Mouse (Mus musculus) lung, embryonic 15.5 days (tissue): ENCODE measurements at regions not wholly inside any gene's neighbourhood (a gene's known extent, or its start where the extent isn't known, plus 50 kb on each side); places are given as distances from the start of the nearest gene placed in this dataset.
"Not testable (repeated sequence)": the region's sequence is repeated elsewhere in the genome, so short reads cannot be mapped to it uniquely, and the experiment has no call there.

Experiments
- ATAC-seq: fragments of 200-750 bp; cut with Nextera tagmentation; 2 replicates; pipeline ENCODE4 v1.8.0; 2017; ENCODE audit warnings: moderate number of reproducible peaks, borderline replicate concordance; ENCODE audit not compliant: low FRiP score, low TSS enrichment; ENCODE audit errors: extremely low read depth
- H3K27ac ChIP-seq: fragments of 300-500 bp; sonication (generic); 2 replicates; pipeline ENCODE4 v1.5.1; 2015; ENCODE audit warnings: moderate library complexity, mild to moderate bottlenecking, inconsistent platforms
- H3K27me3 ChIP-seq: fragments of 300-500 bp; sonication (generic); 2 replicates; pipeline ENCODE4 v1.6.1; 2015; ENCODE audit warnings: inconsistent platforms
- H3K36me3 ChIP-seq: fragments of 300-500 bp; sonication (generic); 2 replicates; pipeline ENCODE4 v1.6.1; 2015; ENCODE audit warnings: inconsistent platforms
- H3K4me1 ChIP-seq: fragments of 300-500 bp; sonication (generic); 2 replicates; pipeline ENCODE4 v1.6.1; 2015; ENCODE audit warnings: inconsistent platforms
- H3K4me2 ChIP-seq: fragments of 300-500 bp; sonication (generic); 2 replicates; pipeline ENCODE4 v1.6.1; 2015; ENCODE audit warnings: inconsistent platforms, mild to moderate bottlenecking, moderate library complexity
- H3K4me3 ChIP-seq: fragments of 300-500 bp; sonication (generic); 2 replicates; pipeline ENCODE4 v1.5.1; 2015; ENCODE audit warnings: mild to moderate bottlenecking, inconsistent platforms
- H3K9ac ChIP-seq: fragments of 300-500 bp; sonication (generic); 2 replicates; pipeline ENCODE4 v1.6.1; 2015; ENCODE audit warnings: inconsistent platforms
- H3K9me3 ChIP-seq: fragments of 300-500 bp; sonication (generic); 2 replicates; pipeline ENCODE4 v1.6.1; 2016; ENCODE audit warnings: inconsistent platforms
- WGBS: fragments of 180-500 bp; shearing (Covaris S2); methylation state at CpG from one replicate; pipeline ENCODE4 v1.1.7; 2015; 5-methylcytosine and 5-hydroxymethylcytosine counted together

DNA sequence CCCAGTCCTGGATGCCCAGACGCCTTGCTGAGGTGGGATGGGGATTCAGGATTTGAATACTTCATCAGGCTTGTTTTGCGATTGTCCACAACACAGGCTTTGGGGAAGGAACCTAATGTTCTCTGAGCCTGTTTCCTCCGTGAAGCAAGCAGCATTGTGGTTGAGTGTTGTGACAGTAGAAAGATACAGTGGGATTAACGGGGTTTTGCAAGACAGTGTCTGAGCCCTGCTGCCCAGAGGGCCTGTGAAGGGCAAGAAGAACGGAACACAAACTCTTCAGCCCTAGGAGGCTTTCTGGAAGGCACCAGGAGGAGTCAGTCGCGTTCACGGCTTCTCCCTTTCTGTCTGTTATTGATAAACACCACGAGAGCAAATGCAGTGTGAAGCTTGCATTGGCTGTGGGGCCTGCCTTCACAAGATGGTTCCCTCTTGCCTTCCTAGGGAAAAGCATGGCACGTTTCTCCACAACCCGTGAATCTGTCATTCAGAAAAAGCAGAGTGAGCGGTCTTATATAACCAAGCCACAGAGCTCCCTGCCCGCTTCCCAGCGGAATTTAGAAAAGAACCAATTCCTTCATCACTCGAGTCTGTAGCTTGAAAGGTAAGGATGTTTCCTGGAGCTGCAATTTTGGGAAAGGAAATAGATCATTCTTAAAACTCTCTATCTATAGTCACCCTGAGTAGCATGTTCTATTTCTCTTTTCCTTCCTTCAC lies 273.4 kb downstream of the Etnk1 start:
- ATAC-seq: no peak
- Histone ChIP-seq H3K9me3 (no peaks in the 10 kb centered on the region), H3K27me3 (no peaks in the 10 kb centered on the region), H3K4me3 (no peak overlapping the region), H3K36me3 (no peaks in the 10 kb centered on the region), H3K27ac (no peak overlapping the region), H3K4me1 (no peaks in the 10 kb centered on the region), H3K4me2 (no peak overlapping the region), H3K9ac (no peak overlapping the region)
- 79% methylated on average over 15 of the region's 15 CpGs for WGBS

- Histone ChIP-seq H3K27ac (no peak overlapping the region), H3K4me3 (no peak overlapping the region), H3K27me3 (no peaks in the 10 kb centered on the region), H3K9ac (no peak overlapping the region), H3K9me3 (no peaks in the 10 kb centered on the region), H3K4me1 (no peaks in the 10 kb centered on the region), H3K4me2 (no peak overlapping the region), H3K36me3 (no peaks in the 10 kb centered on the region)
- 84% methylated on average over 8 of the region's 8 CpGs for WGBS
- no peak for ATAC-seq
Observed at GRCm38 (mm10) chr6:143442361-143442760, 275.3 kb downstream of the Etnk1 start.

DNA sequence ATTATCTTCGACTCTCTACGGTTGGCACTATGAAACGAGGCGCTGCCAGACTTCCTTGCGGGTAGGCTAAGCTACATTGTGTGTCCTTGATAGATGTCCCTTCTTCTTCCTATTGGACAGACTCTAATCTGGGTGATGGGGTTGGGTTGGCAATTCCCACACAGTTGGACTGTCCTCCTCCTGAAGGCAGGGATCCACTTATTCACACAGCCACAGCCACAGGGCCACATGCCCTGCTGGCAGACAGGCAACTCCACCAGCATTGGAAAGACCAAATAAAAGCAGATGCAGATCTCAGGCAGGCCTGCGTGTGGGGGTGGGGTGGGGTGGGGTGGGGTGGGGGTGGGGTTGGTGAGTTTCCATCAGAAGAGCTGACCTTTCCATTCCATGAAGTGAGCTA lies 276.4 kb downstream of the Etnk1 start:
- ATAC-seq: no peak
- Histone ChIP-seq H3K9ac (no peak overlapping the region), H3K4me1 (no peaks in the 10 kb centered on the region), H3K4me3 (no peak overlapping the region), H3K9me3 (no peaks in the 10 kb centered on the region), H3K27ac (no peak overlapping the region), H3K27me3 (no peaks in the 10 kb centered on the region), H3K4me2 (no peak overlapping the region), H3K36me3 (no peaks in the 10 kb centered on the region)
- 90% methylated on average over 6 of the region's 6 CpGs for WGBS

DNA sequence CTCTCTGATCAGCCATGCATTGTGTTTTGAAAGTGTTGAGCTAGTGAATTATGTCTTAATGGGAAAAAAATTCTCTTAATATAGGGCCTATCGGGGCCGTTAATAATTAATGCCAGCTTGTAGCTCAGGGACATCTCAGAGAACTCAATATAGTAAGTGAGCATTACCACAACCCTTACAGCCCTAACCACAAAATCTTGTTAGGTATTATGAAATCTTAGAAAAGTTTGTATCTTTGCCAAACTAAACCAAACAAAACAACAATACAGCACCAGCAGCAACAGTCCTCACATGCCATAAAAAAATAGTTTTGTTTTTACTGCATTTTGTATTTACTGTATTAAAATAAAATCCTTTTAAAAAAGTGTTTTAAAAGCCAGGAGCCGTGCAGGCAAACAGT lies 277.8 kb downstream of the Etnk1 start:
- Histone ChIP-seq H3K4me3 (no peak overlapping the region), H3K36me3 (no peaks in the 10 kb centered on the region), H3K4me2 (no peak overlapping the region), H3K27ac (no peak overlapping the region), H3K9me3 (no peaks in the 10 kb centered on the region), H3K4me1 (no peaks in the 10 kb centered on the region), H3K27me3 (no peaks in the 10 kb centered on the region), H3K9ac (no peak overlapping the region)
- 91% methylated on average over 3 of the region's 3 CpGs for WGBS
- ATAC-seq: no peak

DNA sequence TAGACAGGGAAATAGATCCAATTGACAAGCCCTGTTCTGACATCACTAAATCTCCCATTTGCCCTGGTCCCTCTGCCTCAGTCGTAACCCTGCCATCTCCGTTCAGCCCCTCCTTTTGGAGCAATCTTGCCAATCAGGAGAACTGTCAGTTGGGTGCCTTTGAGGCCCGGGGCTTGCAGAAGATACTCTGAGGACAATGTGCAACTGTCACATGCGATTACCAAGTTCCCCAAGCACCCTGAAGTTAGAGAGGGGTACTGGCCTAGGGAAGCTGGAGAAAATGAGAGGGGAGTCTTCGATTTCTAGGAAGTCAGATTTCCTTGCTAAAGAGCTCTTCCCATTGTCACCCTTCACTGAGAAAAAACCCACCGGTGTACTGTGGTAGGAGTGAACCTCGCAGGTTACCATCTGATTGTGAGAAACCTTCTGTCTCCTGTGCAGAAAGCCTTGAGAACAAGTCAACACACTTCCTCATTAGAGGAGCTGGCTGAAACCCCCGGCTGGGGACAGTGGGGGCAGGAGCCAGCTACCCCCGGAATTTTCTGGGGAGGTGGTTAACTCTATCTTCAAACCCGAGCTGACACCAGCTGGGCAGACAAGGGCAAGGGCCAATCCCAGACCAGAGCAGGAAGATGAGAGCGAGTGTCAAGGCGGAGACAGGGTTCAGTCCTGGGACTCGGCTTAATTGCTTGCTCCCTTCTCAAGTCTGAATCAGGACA lies 279.0 kb downstream of the Etnk1 start:
- Histone ChIP-seq H3K27me3 (no peaks in the 10 kb centered on the region), H3K36me3 (no peaks in the 10 kb centered on the region), H3K27ac (no peak overlapping the region), H3K9me3 (no peaks in the 10 kb centered on the region), H3K4me3 (no peak overlapping the region), H3K9ac (no peak overlapping the region), H3K4me1 (no peaks in the 10 kb centered on the region), H3K4me2 (no peak overlapping the region)
- 78% methylated on average over 13 of the region's 13 CpGs for whole genome bisulfite sequencing
- ATAC-seq: no peak

DNA sequence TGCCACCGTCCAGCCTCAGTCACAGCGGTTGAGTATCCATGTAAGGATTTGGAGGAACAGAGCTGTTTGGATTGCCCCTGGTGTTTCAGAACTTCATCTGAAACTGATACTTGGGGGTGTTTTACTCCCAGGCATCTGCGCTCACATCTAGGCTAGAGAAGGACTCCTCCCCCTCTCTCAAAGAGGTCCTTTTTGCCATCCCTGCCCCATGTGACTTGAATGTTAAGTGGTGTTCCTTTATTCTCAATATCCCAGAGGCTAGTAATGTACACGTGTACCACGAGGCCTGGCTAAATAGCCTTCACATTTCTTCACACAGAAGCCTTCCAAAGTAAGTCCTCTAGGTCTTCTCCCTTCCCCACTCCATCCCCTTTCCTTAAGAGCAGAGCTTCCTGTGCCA lies 280.0 kb downstream of the Etnk1 start:
- H3K36me3 ChIP-seq: no peaks in the 10 kb centered on the region
- H3K4me3 ChIP-seq: no peak overlapping the region
- no peak overlapping the region for H3K9ac ChIP-seq
- no peaks in the 10 kb centered on the region for H3K9me3 ChIP-seq
- WGBS: 76% methylated on average over 5 of the region's 5 CpGs
- no peaks in the 10 kb centered on the region for H3K4me1 ChIP-seq
- H3K27me3 ChIP-seq: no peaks in the 10 kb centered on the region
- no peak overlapping the region for H3K27ac ChIP-seq
- no peak overlapping the region for H3K4me2 ChIP-seq
- no peak for ATAC-seq

DNA sequence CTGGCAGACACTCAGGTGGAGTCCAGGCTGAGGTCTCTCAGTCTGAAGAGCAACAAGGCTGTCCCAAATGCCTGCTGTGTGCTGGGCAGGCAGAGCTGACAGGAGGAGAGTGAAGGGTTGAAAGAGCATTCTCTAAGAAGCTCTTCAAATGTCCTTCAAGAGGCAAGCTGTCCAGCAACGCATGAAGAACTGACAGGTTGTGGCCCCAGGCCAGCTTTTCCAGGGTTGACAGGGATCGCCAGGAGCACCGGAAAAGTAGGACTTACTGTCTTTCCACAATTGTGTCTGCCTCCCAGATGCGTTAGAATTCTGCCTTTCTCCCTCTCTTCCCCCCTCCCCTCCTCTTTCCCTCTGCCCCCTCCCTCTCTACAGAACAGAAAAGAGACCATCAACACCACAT lies 282.1 kb downstream of the Etnk1 start:
- Histone ChIP-seq H3K4me2 (no peak overlapping the region), H3K36me3 (no peaks in the 10 kb centered on the region), H3K9ac (no peak overlapping the region), H3K4me1 (no peaks in the 10 kb centered on the region), H3K9me3 (no peaks in the 10 kb centered on the region), H3K4me3 (no peak overlapping the region), H3K27ac (no peak overlapping the region), H3K27me3 (no peaks in the 10 kb centered on the region)
- 65% methylated on average over 4 of the region's 4 CpGs for WGBS
- ATAC-seq: no peak

- ATAC-seq: no peak
- Histone ChIP-seq H3K9ac (no peak overlapping the region), H3K27me3 (no peaks in the 10 kb centered on the region), H3K36me3 (no peaks in the 10 kb centered on the region), H3K4me3 (no peak overlapping the region), H3K4me1 (no peaks in the 10 kb centered on the region), H3K27ac (no peak overlapping the region), H3K4me2 (no peak overlapping the region), H3K9me3 (no peaks in the 10 kb centered on the region)
- 67% methylated on average over 6 of the region's 6 CpGs for WGBS
Observed at GRCm38 (mm10) chr6:143451869-143452268, 284.8 kb downstream of the Etnk1 start.

DNA sequence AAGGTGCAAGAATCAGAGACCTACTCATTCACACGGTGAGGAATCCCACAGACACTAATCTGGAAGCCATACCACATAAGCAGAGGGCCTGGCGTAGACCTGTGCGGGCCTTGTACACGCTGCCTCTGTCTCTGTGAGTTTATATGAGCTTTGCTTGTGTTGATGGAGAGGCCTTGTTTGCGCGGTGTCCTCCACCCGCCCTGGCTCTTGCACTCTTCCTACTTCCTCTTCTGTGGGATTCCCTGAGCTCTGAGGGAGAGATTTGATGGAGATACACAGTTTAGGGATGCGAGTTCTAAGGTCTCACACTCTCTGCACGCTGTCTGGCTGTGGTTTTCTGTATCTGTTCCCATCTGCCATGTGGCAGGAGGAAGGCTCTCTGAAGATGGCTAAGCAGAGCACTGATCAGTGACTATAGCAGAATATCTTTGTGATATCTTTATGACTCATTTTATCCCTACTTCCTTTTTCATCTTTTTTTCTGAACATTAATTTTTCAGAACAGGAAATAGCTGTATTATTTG lies 287.7 kb downstream of the Etnk1 start:
- Histone ChIP-seq H3K9ac (no peak overlapping the region), H3K4me3 (no peak overlapping the region), H3K4me2 (no peak overlapping the region), H3K36me3 (no peaks in the 10 kb centered on the region), H3K9me3 (no peaks in the 10 kb centered on the region), H3K27me3 (no peaks in the 10 kb centered on the region), H3K4me1 (no peaks in the 10 kb centered on the region), H3K27ac (no peak overlapping the region)
- ATAC-seq: no peak
- 91% methylated on average over 9 of the region's 9 CpGs for WGBS

- H3K4me2 ChIP-seq: no peak overlapping the region
- H3K4me3 ChIP-seq: no peak overlapping the region
- no peak overlapping the region for H3K9ac ChIP-seq
- ATAC-seq: no peak
- 67% methylated on average over 12 of the region's 12 CpGs for WGBS
- no peaks in the 10 kb centered on the region for H3K36me3 ChIP-seq
- no peaks in the 10 kb centered on the region for H3K9me3 ChIP-seq
- no peaks in the 10 kb centered on the region for H3K4me1 ChIP-seq
- no peak overlapping the region for H3K27ac ChIP-seq
- no peaks in the 10 kb centered on the region for H3K27me3 ChIP-seq
Observed at GRCm38 (mm10) chr6:143464907-143465537, 298.0 kb downstream of the Etnk1 start.

DNA sequence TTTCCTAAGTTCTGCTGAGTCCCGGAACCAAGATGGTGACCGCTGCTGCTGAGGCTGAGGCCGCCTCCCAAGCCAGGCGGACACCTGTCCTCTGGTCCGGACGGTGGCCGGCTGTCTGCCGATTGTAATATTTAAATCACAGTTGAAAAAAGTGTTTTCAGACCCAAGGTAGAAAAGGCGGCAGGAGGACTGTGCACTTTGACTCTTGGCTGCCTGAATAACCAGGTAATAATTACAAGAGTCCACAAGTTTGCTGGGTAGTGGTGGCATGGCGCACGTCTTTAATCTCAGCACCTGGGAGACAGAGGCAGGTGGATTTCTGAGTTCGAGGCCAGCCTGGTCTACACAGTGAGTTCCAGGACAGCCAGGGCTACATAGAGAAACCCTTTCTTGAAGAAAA lies 305.7 kb downstream of the Etnk1 start:
- not testable (repeated sequence) for H3K9me3 ChIP-seq, H3K4me2 ChIP-seq, H3K27ac ChIP-seq, H3K36me3 ChIP-seq, ATAC-seq, H3K9ac ChIP-seq, H3K4me3 ChIP-seq, H3K4me1 ChIP-seq, H3K27me3 ChIP-seq
- WGBS: 93% methylated on average over 12 of the region's 12 CpGs

DNA sequence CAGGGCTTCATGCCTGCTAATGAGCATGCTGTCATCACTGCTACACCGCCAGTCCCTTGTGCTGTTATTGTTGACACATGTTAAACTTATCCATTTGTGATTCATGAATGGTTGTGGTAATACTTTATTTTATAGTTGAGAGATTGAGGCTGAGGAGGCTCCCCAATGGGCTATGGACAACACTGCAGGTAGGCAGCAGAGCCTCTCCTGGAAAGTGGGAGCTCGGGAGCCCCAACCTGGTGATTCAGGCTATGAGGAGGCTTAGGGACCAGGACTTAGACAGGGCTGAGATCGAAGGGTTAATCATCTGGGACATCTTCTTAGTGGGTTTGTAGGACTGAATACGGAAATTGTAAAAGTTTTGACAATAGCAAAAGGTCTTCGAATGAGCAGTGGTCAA lies 307.4 kb downstream of the Etnk1 start:
- Histone ChIP-seq H3K4me1 (0 out of 2 replicates have a peak, but pooled peaks cover 6% of the 10 kb centered on the region), H3K36me3 (no peaks in the 10 kb centered on the region), H3K9me3 (no peaks in the 10 kb centered on the region), H3K4me2 (no peak overlapping the region), H3K4me3 (no peak overlapping the region), H3K27me3 (no peaks in the 10 kb centered on the region), H3K9ac (no peak overlapping the region), H3K27ac (no peak overlapping the region)
- 88% methylated on average over 5 of the region's 5 CpGs for WGBS
- ATAC-seq: no peak
